Mouse (Mus musculus) liver, adult (tissue): ENCODE measurements around the gene St6galnac3.

Experiments
- GATA4 ChIP-seq: IDR thresholded peaks from 2 replicates; pipeline ENCODE4 v1.6.1; 2014; ENCODE audit warnings: mild to moderate bottlenecking, low read length; ENCODE audit not compliant: insufficient replicate concordance

The St6galnac3 gene

DNA sequence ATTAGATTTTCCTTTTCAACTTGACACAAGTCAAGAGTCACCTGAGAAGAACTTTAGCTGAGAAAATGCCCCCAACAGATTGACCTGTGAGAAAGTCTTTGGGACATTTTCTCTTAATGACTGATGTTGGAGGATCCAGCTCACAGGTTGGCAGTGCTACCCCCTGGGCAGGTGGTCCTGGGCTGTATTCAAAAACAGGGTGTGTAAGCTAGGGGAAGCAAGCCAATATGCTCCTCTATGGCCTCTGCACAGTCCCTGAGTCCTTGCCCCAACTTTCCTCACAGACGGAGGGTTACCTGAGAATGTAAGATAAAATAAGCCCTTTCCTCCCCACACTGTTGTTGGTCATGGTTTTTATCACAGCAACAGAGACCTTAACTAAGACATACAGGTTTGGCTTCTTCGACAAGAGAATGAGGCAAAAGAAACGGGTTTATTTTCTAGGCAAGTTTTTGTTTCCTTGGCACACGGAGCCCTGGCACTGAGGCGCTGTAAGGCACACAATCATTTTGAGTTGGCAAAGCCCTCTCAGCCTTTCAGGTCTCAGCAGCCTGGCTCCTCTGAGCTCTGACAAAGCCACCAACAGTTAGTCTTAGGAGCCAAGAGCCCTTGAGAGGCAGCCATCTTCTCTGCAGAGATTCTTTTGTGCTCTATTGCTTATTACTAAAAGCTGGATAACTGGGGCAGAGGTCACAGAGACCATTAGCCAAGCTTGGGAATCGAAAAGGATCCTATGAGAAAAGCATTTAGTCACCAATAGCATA, 292.7 kb downstream of the St6galnac3 start:
- TF ChIP-seq GATA4: no peak

DNA sequence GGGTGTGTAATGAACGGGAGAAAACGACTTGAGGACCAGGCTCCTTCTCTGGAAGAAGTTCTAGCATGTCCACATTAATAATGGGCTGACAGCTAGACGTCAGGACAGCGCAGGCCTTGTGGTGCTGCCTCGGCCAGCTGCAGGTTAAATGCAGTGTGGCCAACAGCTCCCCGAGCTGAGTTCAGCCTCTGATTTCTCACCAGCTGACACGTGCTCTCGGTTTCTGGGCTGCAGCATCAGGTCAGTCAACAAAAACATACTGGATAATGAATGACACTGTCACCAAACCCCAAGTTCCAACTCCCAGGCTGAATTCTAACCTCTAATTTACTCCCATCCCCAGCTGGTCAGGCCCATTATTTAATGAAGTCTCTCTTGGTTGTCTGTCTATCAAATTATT, 295.1 kb downstream of the St6galnac3 start:
- TF ChIP-seq GATA4: no peak

DNA sequence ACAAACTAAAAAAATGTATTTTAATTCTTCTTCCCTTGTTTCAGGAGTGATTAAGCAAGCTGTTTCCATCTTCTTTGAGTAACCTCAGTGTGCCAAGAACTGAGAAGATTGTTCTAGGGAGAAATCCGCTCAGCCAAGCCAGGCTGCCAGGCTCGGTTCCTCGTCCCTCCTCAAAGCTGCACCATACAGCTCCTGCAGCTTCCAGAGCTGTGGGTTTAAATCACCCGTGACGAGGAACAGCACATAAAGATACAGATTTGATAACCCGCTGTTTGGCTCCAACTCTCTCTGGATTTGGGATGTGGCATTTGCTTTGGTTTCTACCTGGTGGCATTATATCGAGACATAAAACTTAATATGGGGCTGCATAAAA, 303.1 kb downstream of the St6galnac3 start:
- no peak for TF ChIP-seq GATA4

DNA sequence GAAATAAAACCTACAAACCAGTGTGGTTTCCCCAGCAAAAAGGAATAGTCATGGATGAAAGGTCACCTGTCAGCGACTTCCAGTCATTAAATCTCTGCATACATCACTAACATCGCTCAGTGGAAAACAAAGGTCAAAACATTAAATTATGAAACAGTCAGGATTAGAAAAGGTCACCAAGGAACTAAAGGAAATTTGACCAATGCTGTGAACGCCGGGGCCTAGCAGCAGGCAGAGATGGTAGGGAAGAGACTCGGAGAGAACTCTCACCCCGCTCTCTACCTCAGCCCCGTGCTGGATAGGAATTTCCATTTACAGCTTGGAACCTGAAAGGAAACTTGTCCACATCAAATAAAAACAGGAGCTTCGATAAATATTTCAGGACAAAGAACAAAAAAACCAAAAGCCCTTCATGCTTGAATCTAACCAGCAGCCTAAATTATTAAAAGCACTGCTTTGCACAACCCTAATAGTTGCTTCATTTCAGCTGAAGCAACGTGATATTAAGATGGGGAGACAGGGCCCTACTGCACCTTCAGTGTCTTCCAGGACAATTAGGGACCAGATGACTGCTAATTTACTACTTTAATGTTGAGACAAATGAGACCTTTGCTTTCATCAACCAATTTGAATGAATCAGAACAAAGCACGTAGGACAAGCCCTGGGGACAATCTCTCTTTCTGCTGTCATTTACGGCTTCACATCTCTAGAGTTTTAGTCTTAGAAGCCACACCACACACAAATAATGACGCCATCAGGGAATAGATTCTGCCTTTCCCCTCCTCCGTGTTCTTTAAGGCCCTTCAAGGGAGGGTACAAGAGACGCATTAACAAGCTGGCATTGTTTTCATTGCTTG, 303.7 kb downstream of the St6galnac3 start:
- TF ChIP-seq GATA4: no peak

DNA sequence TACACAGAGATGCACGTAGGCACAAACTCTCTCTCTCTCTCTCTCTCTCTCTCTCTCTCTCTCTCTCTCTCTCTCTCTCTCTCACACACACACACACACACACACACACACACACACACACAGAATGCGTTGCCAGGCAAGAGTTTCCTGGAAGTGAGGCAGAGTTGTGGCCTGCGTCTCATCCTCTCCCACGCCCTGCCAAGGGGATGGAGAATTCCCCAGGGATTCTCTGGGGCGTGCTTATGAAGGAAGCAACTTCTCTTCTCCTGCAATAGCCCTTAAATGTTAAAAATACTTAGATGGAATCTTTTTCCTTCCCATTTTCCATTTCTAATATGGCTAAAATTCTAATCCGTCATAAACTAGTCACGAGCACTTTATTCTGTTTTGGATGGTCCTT, 305.6 kb downstream of the St6galnac3 start:
- TF ChIP-seq GATA4: no peak

DNA sequence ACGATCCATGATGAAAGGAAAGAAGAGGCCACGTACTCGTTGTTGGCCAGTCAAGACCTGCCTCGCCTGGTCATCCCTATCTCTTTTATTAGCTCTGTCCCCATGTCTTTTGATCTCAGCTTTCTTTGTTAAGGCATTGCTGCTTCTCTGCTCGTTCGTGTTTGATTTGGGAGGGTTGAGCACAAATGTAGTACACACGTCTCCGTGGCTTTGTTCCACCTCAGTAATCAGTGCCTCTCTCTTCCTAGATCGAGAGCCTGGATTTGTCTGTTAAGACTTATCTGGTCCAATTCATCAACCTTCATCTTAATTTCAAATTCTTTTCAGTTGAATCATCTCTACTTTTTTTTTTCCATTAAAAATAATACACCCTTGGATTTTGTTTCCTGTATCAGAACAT, 308.0 kb downstream of the St6galnac3 start:
- no peak for TF ChIP-seq GATA4

DNA sequence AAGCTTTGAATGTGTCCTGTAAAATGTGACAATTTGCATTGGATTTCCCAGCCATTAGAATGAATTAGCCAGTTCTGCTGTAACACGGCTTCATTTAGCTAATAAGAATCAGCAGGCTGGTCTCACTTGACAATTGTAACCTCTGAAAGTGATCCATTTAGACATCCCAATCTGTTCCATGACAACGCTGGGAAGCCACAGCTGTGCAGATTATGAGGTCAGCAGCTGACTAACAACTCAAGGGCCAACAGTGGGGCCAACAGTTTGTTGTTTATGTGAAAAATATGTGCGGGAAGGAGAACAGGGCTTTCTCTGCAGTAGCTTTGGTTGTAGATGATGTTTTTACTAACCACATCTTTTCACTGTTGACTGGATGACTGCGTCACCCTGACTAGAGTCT, 308.6 kb downstream of the St6galnac3 start:
- TF ChIP-seq GATA4: no peak

DNA sequence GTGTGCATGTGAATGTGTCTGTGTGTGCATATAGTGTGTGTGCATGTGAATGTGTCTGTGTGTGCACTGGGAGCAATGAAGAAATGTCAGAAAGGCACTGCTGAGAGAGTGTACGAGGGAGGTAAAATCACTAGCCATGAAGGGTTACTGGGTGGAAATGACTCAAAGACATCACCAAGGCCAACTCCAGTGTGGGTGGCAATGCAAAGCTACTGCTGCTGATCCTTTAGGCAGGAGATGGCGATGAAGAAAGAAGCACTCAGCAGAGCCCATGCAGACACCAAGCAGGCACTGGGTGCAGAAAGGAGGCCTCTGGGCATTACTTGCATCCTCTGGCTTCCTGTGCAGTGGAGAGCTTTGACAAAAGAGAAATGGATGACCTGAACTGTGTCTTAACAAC, 310.8 kb downstream of the St6galnac3 start:
- no peak for TF ChIP-seq GATA4

DNA sequence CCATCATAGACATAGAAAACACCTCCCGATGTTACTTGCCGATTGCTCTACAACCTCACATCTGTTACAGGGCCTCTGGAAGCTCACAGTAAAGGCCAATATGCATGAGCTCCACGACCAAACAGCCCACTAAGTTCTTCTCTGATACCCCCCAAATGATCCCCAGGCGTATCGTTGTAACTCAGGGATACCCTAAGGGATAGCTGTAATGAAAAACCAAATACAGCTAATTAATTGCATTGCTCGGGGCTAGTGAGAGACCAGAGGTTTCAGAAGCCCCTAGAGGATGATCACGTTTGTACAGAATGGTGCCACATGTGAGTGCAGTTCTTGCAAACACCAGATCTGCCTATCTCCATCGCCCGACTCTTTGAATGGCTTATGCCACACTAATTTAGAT, 315.7 kb downstream of the St6galnac3 start:
- TF ChIP-seq GATA4: no peak

DNA sequence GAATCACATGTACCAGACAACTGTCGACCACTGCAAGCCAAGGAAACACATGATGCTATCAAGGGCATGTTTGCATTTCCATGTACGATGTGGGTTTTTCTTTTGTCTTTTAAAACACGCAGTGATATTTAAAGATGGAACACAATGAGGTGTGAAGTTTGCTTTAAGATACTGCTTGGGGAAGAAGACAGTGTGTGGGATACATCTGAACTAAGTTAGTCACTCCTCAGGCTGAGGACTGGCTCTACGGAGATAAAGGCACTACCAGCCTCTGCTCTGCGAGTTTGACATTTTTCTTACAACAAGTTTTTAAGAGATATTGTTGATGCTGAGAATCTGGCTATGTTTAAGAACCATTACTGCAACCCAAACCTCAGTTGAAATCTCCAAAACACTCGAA, 316.6 kb downstream of the St6galnac3 start:
- no peak for TF ChIP-seq GATA4

DNA sequence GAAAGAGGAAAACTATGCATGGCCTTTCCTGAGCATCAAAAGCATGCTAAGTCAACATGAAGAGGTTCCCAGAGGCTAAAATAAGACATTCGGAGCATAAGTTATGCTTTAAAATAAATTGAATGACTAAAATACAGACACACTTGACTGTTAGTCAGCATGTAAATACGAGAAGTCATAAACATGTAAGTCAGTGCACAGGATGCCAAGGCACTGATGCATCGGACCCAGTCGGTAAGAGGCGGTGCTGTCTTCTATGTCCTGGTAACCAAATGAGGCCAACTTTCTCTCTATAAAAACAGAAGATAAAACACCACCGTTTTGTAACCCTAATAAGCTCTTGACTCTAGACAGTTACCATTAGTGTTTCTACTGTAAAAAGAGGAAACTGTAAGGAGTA, 317.3 kb downstream of the St6galnac3 start:
- TF ChIP-seq GATA4: no peak

DNA sequence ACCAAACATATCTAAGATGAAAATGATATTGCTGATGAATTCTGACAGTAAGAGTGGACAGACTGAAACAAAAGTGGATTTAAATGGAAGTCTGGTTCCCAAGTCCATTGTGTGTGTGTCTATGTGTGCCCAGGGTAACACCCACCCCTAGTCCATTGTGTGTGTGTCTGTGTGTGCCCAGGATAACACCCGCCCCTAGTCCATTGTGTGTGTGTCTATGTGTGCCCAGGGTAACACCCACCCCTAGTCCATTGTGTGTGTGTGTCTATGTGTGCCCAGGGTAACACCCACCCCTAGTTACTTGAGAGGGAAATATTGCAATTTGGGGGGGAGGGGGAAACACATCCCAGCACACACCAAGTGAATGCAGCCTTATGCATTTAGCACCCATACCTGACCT, 318.1 kb downstream of the St6galnac3 start:
- TF ChIP-seq GATA4: no peak

DNA sequence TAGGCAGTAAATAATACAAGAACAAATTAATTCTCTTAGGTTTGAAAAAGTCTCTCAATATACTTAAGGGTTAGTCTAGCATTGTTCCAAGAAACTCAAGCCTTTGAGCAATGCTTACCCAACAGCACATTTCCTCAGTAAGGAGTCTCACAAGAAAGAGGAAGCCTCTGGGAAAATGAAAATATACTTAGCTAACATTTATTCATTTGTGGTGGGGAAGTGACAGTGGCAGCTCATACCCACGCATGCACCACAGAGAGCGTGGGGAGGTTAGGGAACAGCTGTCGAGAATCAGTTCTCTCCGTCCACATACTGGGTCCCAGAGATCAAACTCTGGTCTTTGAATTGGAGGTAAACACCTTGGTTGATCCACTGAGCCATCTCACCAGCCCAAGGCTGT, 318.8 kb downstream of the St6galnac3 start:
- TF ChIP-seq GATA4: no peak

DNA sequence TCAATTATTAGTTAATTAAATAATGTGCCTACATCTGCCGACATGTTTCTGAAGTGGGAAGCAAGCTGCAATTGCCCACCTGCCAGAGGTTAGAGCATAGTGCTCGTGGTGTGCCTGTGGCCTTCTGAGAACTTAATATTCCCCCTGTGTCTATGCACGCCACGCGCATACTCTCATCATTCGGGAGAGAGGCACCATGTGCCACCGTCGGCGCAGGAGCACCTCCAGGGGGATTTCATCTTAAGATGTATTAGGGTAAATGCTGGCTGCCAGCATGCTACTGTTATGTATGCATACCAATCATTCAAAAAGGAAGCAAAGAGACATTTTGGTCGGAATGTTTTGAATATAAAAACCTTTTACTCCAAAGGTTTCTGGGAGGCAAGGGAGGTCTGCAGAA, 319.3 kb downstream of the St6galnac3 start:
- no peak for TF ChIP-seq GATA4

DNA sequence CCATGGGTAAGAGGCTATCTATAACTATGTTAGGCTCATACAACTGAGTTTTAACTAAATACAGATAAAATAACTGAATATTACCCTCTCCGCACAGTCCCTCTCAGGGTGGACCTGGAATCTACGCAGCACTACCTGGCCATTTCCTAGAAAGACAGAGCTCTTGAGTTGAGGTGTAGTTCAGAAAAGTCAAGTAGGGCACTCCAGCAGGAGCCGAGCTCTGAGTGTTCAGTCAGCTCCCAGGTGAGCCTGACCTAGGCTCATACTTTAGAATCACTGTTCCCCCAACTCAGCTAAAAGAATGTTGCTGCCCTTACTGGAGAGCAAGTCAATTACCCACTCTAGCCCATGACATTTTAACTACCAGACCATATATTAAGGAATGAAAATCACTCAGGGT, 324.7 kb downstream of the St6galnac3 start:
- no peak for TF ChIP-seq GATA4

DNA sequence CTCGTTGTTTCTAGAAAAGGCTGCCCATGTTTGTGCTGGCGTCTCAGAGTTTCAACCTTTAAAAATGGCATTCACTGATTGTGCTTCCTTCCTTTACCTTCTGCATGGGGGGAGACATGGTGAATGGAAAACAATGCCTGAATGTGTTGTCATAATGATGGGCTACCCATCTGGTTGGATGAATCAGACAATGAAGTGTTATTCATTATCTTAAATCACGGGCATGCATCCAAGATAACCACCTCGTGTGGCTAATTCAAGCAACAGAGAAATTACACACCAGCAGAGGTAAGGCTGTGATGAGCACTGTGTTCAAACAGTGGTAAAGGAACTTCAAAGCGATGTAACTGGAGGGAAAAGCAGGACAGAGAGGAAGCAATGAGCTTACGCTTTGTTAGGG, 325.4 kb downstream of the St6galnac3 start:
- TF ChIP-seq GATA4: no peak
